Mouse (Mus musculus): ENCODE results near the gene Lrrk1.

Lrrk1 gene

DNA sequence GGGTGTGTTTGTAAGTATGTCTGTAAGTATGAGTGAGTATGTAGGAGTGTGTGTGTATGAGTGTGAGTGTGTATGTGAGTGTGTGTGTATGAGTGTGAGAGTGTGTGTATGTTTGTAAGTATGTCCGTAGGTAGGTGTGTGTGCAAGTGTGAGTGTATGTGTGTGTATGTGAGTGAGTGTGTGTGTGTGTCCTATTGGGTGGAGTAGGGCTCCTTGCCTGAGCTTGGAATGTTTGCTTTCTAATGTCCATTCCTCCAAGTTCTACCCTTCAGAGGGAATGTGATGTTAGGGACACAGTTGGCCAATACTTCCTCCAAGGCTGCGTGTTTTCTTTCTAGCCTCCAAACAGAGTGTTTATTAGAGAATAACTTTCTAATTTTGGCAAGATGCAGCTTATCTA, 51.2 kb downstream of the Lrrk1 start:
- DNase-seq (ENCODE audit: low spot score), result no peak

DNA sequence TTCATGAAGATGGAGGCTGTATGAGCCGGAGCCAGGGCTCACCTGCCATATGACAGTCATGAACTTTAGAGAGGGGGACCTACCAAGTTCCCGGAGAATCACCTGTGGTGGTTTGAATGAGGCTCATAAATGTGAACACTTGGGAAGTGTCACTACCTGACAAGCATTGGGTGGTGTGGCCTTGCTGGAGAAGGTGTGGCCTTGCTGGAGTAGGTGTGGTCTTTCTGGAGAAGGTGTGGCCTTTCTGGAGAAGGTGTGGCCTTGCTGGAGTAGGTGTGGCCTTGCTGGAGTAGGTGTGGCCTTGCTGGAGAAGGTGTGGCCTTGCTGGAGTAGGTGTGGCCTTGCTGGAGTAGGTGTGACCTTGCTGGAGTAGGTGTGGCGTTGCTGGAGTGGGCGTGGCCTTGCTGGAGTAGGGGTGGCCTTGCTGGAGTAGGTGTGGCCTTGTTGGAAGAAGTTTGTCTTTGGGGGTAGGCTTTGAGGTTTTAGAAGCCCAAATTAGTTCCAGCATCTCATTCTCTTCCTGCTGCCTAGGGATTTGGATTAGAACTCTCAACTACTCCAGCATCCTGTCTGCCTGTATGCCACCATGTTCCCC, 54.1 kb downstream of the Lrrk1 start:
- no peak for DNase-seq (ENCODE audit: low spot score)

- DNase-seq (ENCODE audit: low spot score), result no peak
Measured at GRCm38 (mm10) chr7:66332340-66332739, 55.8 kb downstream of the Lrrk1 start.

GRCm38 (mm10) chr7:66330610-66331009, 57.5 kb downstream of the Lrrk1 start:
- no peak for DNase-seq (ENCODE audit: low spot score)

GRCm38 (mm10) chr7:66327516-66327915, 60.6 kb downstream of the Lrrk1 start:
- no peak for DNase-seq (ENCODE audit: low spot score)

GRCm38 (mm10) chr7:66325419-66326053, 62.6 kb downstream of the Lrrk1 start:
- no peak for DNase-seq (ENCODE audit: low spot score)

DNA sequence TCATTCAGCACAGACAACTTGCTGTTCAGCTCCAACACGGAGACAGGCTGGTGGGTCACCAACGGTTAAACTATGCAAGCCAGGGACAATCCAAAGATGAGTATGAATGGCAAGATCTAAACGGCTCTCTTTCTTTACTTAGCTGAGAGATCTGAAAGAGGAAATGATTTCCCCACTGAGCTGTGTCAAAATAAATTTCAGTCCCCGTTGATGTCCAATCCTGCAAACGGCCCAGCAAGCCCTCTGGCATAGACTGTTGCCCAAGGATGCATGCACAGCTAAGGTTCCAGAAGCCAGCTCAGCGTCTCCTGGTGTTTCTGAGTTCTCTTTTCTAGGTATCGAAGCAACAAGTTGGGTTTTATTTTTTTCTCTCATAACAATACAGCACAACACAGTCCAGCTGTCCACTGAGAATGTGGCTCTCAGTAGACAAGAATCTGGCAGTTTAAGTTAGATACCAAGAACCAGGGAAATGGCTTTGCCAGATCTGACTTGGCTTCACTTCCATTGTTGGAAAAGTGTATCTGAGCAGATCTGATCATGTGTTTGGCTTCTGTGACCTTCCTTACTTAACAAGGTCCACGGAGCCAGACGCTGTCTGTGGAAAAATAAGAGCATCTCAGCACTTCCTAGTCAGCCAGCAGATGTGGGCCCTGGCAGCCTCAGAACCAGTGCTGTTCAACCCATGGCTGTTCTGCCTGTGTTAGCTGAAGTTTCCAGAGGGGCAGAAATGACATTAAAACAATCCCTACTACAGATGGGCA, 64.7 kb downstream of the Lrrk1 start:
- no peak for DNase-seq (ENCODE audit: low spot score)

DNA sequence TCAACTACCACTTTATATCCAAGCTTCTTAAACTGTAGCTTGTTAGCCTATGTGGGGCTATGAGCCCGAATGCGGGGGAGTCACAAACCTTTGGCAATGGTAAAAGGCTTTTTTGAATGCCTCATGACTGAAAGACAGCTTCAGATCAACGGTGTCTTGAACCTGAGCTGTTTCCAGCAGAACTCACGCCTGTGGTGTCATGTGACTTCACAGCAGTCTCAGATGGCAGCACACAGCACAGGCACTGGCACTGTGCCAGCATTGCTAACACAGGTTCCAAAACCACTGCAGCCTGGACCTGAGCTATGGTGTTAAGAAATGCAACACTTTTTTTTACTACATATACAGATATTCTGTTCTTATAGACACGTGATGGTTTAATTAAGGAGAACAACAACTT, 67.2 kb downstream of the Lrrk1 start:
- DNase-seq (ENCODE audit: low spot score), result no peak

- no peak for DNase-seq (ENCODE audit: low spot score)
Measured at GRCm38 (mm10) chr7:66318147-66318546, 70.0 kb downstream of the Lrrk1 start.

DNA sequence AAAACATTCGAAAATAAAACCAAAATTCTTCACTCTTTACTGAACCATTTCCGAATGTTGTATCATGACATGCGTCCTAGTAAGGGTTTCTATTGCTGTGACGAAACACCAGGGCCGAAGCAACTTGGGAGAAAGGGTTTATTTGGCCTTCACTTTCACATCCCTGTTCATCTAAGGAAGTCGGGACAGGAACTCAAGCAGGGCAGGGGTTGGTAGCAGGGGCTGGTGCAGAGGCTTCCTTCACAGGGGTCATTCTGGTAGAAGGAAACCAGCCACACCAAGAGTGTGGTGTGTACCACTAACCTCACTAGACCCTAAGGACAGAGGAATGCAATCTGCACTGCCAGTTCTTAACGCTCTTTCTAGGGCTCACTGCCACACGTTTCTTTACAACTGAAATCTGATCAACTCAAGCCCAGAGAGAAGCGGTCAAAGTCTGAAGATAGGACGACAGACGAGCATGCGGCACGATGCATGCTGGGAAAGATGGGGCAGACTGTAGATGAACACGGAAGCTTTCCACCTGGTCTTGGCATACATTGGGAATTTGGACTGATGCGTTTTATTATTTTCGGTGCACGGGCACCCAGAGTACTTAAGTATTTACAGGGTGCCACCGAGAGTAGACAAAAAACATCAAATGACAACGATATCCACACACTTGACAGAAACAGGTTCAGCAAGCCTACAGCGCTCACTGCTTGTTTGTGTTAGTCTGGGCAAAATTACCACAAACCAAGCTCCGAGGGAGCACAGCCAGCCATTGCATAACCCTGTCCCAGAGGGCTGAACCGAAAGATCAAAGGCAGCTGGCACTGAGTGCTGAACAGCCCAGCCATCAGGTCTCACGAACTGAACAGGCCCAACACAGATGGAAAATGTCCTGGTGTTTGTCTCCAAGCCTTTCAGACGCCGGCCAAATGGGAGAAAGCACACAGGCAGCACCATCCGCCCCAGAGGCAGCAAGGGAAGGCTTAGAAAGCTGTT, 77.2 kb downstream of the Lrrk1 start:
- peak; percentile 56 for DNase-seq (ENCODE audit: low spot score)

- no peak for DNase-seq (ENCODE audit: low spot score)
Measured at GRCm38 (mm10) chr7:66309950-66310669, 78.0 kb downstream of the Lrrk1 start.

- DNase-seq (ENCODE audit: low spot score), result no peak
Measured at GRCm38 (mm10) chr7:66309240-66309949, 78.8 kb downstream of the Lrrk1 start.

DNA sequence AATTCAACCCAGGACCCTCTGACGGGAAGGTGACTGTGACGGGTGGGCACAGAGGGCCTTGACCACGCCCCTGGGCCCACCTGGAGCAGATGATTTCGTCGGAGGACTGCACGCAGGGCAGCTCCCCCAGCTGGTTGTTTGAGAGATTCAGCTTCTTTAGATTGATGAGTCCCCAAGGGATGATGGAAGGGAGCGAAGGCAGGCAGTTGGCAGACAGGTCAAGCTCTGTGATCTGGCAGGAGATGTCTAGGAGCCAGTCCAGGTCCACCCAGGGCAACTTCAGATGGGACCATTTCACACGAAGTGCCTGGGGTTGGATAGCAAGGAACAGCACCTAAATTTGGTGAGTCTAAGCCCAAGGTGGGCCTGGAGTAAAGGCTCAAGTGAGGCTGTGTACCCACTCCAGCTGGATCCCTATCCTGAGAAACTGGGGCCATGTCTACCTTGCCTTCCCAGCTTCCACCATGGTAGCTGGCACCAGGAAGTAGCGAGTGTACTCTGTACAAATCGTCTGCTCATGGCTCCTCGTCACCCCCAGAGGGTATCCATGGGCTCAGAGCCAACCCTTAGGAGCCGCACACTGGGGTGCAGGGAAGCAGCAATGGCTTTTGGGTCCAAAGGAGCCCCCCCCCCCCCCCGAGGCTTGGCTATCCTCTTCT, 79.4 kb downstream of the Lrrk1 start:
- no peak for DNase-seq (ENCODE audit: low spot score)

DNA sequence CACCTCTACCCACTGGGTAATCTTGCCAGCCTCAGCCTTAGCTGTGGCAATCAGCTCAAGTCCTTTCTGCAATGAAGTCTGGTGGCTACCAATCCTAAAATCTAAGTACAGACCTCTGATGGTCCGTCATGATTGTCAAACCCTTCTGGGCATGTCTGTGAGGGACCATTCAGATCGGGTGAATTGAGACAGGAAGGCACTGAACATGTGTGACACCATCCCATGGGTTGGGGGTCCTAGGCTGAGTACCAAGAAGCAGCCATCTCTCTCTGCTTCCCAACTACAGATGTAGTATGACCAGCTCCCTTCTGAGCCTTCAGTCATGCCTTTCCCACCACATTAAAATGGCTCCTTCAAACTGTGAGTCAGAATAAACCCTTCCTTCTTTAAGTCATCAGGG, 80.4 kb downstream of the Lrrk1 start:
- DNase-seq (ENCODE audit: low spot score), result no peak

GRCm38 (mm10) chr7:66305714-66306198, 82.4 kb downstream of the Lrrk1 start:
- DNase-seq (ENCODE audit: low spot score), result no peak

GRCm38 (mm10) chr7:66304993-66305713, 83.0 kb downstream of the Lrrk1 start:
- no peak for DNase-seq (ENCODE audit: low spot score)

DNA sequence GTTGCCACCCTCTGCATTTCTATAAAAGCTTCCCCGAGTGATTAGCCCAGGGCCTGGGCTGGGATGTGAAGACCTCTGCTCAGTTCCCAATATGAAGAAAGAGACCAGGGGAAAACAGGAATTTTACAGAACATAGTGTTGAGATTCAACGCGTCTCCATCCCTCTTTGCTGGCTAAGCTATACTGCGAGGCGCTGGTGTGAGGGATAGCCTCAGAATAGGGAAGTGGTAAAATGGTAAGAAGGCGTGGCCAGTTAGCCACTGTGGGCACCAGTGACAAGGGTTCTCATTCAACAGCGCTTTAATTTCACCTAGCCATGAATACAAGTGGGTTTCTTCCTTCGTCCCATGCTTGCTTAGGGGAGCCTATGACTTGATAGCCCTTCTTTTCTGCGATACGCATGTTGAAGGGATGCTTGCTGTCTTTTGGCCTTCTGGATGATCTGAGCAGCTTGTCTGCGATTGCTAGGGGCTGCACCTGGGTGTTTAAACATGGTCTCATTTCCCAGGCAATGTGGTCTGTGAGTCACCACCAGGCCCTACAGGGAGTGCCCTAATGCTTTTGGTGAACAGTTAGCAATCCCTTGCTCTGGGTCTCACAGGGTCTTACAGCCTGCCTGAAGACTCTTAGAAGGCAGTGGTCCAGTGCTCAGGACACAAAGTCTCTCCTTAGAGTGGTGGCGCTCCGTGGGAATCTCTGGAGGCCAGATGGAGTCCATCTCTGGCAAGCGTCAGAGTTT, 84.1 kb downstream of the Lrrk1 start:
- no peak for DNase-seq (ENCODE audit: low spot score)

DNA sequence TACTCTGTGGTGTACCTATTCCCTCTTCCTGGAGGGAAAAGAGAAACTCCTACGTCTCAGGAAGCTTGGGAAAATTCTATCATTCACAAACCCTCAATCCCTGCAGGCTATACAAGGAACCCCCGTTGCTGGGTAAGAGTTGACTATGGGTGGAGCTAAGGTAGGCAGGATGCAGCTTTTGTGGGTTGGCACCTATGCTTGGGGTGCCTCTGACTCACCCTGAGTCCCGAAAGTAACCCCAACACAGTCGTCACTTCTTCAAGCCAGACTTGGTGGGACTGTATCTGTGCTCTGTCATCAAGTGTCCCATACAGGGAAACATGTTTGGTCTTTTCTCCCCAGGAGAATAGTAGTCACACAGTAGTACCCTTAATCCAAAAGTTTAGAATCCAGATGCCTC, 86.7 kb downstream of the Lrrk1 start:
- DNase-seq (ENCODE audit: low spot score), result no peak

DNA sequence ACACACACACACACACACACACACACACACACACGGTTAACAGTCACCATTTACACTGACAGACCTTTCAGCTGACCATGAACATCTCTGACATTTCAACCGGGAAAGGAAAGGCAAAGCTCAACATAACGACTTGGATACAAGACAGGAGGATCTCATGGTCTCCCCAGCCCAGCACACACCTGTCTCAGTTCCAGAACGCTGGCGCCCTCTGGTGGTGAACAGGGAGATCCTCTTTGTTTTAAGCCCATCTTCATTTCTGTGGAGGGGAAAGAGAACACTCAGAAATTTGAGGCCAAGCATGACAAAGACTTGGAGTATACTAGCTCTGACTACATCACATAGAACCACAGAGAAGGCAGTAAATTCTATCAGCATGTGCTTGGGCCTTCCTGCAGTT, 87.5 kb downstream of the Lrrk1 start:
- DNase-seq (ENCODE audit: low spot score), result peak; percentile 51

All from ovary, adult 18-20 months (tissue).